Mouse (Mus musculus) testis, postnatal 10 days (tissue): ENCODE results near the gene Smarca1.

Source experiments
- DNase-seq: peaks from one replicate; pipeline ENCODE4 v3.0.0; 2021; ENCODE audit warnings: low spot score

Smarca1 gene

GRCm38 (mm10) chrX:47892431-47893024, at the start of gene Smarca1:
Gene Smarca1 (minus strand): TSS chrX:47892974.
- peak; percentile 47 for DNase-seq

GRCm38 (mm10) chrX:47937740-47938139, 45.0 kb upstream of the Smarca1 start:
- DNase-seq = no peak

GRCm38 (mm10) chrX:47936885-47937284, 44.1 kb upstream of the Smarca1 start:
- no peak for DNase-seq

- DNase-seq = no peak
These were observed 41.6 kb upstream of the Smarca1 start for GRCm38 (mm10) chrX:47934352-47934751.

GRCm38 (mm10) chrX:47930449-47930848, 37.7 kb upstream of the Smarca1 start:
- DNase-seq = no peak

GRCm38 (mm10) chrX:47927981-47928380, 35.2 kb upstream of the Smarca1 start:
- DNase-seq = no peak

- DNase-seq = no peak
These were observed 27.8 kb upstream of the Smarca1 start for GRCm38 (mm10) chrX:47920541-47920940.

- no peak for DNase-seq
These were observed 24.1 kb upstream of the Smarca1 start for GRCm38 (mm10) chrX:47916831-47917230.

GRCm38 (mm10) chrX:47913543-47913938, 20.8 kb upstream of the Smarca1 start:
- no peak for DNase-seq

- DNase-seq = peak; percentile 39
These were observed 20.2 kb upstream of the Smarca1 start for GRCm38 (mm10) chrX:47912904-47913542.

- peak; percentile 78 for DNase-seq
These were observed 19.6 kb upstream of the Smarca1 start, which contains the start of gene Ocrl for GRCm38 (mm10) chrX:47912306-47912792. Gene Ocrl (plus strand): TSS chrX:47912387.

GRCm38 (mm10) chrX:47891907-47892430, 805 bp downstream of the Smarca1 start:
- DNase-seq = peak; percentile 48

- no peak for DNase-seq
These were observed 1.4 kb downstream of the Smarca1 start for GRCm38 (mm10) chrX:47891243-47891906.

GRCm38 (mm10) chrX:47887401-47887800, 5.4 kb downstream of the Smarca1 start:
- no peak for DNase-seq

- no peak for DNase-seq
These were observed 10.0 kb downstream of the Smarca1 start for GRCm38 (mm10) chrX:47882813-47883212.

GRCm38 (mm10) chrX:47880052-47880451, 12.7 kb downstream of the Smarca1 start:
- DNase-seq = peak; percentile 64

- no peak for DNase-seq
These were observed 34.2 kb downstream of the Smarca1 start for GRCm38 (mm10) chrX:47858544-47858943.

- DNase-seq = no peak
These were observed 57.0 kb downstream of the Smarca1 start for GRCm38 (mm10) chrX:47835835-47836195.

- DNase-seq = no peak
These were observed 57.5 kb downstream of the Smarca1 start for GRCm38 (mm10) chrX:47835098-47835834.

GRCm38 (mm10) chrX:47833431-47833830, 59.3 kb downstream of the Smarca1 start:
- no peak for DNase-seq

- no peak for DNase-seq
These were observed 72.2 kb downstream of the Smarca1 start for GRCm38 (mm10) chrX:47820566-47820965.

GRCm38 (mm10) chrX:47808717-47809116, 84.1 kb downstream of the Smarca1 start:
- DNase-seq = no peak
